Mouse (Mus musculus) cortical plate, adult 2 months (tissue): ENCODE results near the gene Klf9.

Experiments used
- CTCF ChIP-seq: fragments of 200-500 bp; IDR thresholded peaks from 2 replicates; pipeline ENCODE4 v1.5.1; 2011; ENCODE audit warnings: mild to moderate bottlenecking, control low read depth, low read length; ENCODE audit not compliant: insufficient read depth; ENCODE audit errors: extremely low read depth
- POLR2A ChIP-seq: fragments of 200-500 bp; IDR thresholded peaks from 2 replicates; pipeline ENCODE4 v1.6.1; 2011; ENCODE audit warnings: mild to moderate bottlenecking, low read length, control low read depth; ENCODE audit not compliant: insufficient read depth; ENCODE audit errors: extremely low read depth

DNA sequence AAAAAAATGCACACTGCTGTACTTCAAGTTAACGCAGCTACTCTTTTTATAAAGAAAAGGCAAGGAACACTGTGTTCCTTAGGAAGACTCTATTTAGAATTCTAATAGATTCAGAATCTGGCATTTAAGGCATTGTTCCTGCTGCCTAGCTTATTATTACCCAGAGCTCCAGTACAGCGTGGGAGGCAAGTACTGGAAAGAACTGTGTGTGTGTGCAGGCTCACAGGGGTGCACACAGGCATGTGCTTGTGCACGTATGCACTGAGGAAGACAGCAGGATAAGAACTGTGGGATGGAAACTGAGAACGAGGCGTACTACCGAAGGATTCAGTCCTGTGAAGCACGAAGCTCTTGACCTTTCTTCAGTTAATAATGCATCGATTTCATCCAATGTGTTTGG is 73.3 kb downstream of the Klf9 start:
- no peak for TF ChIP-seq CTCF
- no peak for TF ChIP-seq POLR2A
